Mouse (Mus musculus) testis, adult 2 months (tissue): ENCODE data around the gene L3mbtl4.

Source experiments
- CTCF ChIP-seq: fragments of 200-500 bp; IDR thresholded peaks from 2 replicates; pipeline ENCODE4 v1.5.1; 2012; ENCODE audit warnings: low read depth, mild to moderate bottlenecking, inconsistent platforms, low read length, moderate library complexity; ENCODE audit not compliant: control insufficient read depth, insufficient read depth, insufficient replicate concordance
- POLR2A ChIP-seq: fragments of 200-500 bp; IDR thresholded peaks from 2 replicates; pipeline ENCODE4 v1.6.1; 2012; ENCODE audit warnings: low read depth, mild to moderate bottlenecking, inconsistent platforms, low read length, moderate library complexity; ENCODE audit not compliant: control insufficient read depth

- TF ChIP-seq POLR2A (no peak), CTCF (no peak)
These were observed 65.4 kb downstream of the L3mbtl4 start for GRCm38 (mm10) chr17:68338917-68339553.
